ENCODE assay signal across 15 mouse cellular contexts in genomic region chr4:148274671-148275070, GRCm38 (mm10). TPM values are rescaled to one million over a fixed set of nuclear protein-coding genes. Genes with fewer than 3 reads are reported as not detected.
DNase-seq lines count a peak whose midpoint lies in the region; ATAC-seq lines count a peak whose summit lies in the region.
"Had no signal": no experiment of that assay in that cellular context is flagged by ENCODE, and none has a peak within 500 bp of the region (broad histone marks: within the 10 kb centered on the region; RNA-seq: fewer than 3 reads in every experiment).

No protein-coding gene starts in this region.

- H3K4me3 ChIP-seq in forebrain, embryonic 14.5 days (ENCODE audit: low read depth, low read length): no peak overlapping the region
- H3K4me3 ChIP-seq in forebrain, embryonic 16.5 days (replicated peaks; ENCODE audit: low read length): no peak overlapping the region
- H3K4me3 ChIP-seq: embryonic facial prominence, embryonic 10.5 days; embryonic facial prominence, embryonic 12.5 days; forebrain, embryonic 12.5 days had no signal

- peak; percentile 34 for DNase-seq in forebrain, embryonic 14.5 days (ENCODE audit: low spot score)
- DNase-seq in right cerebral cortex, postnatal 4 days: peak; percentile 63
- no peak for DNase-seq in right cerebral cortex, adult 2 months (ENCODE audit: low spot score in 2 of 2)
- DNase-seq in heart, adult 9 months (ENCODE audit: low spot score in 2 of 2): no peak
- DNase-seq: adrenal gland, adult 2 months; adrenal gland, postnatal 10 days; adrenal gland, postnatal 25 days; cerebellum, adult 11-12 months; cerebellum, adult 8-10 months; cerebellum, adult 9-11 months; forebrain, postnatal 0 days had no signal

- H3K36me3 ChIP-seq in forebrain, embryonic 14.5 days (ENCODE audit: control insufficient read depth, insufficient read depth, low read length): peaks cover 18% of the 10 kb centered on the region; the same call in 1 of the 2 replicates
- H3K36me3 ChIP-seq in forebrain, embryonic 16.5 days (ENCODE audit: control insufficient read depth, insufficient read depth): no peaks in the 10 kb centered on the region
- H3K36me3 ChIP-seq: embryonic facial prominence, embryonic 10.5 days; embryonic facial prominence, embryonic 12.5 days had no signal

- WGBS in forebrain, embryonic 14.5 days: 61% methylated on average over 3 of the region's 3 CpGs
- WGBS in forebrain, embryonic 16.5 days: 36% methylated on average over 3 of the region's 3 CpGs

- H3K27me3 ChIP-seq in forebrain, embryonic 14.5 days (replicated peaks; ENCODE audit: control insufficient read depth, insufficient read depth, low read length): peaks cover 18% of the 10 kb centered on the region
- H3K27me3 ChIP-seq in forebrain, embryonic 16.5 days (replicated peaks; ENCODE audit: control insufficient read depth, insufficient read depth, low read length): peaks cover 9% of the 10 kb centered on the region; the same call in 1 of the 2 replicates

- 0 out of 2 replicates have a peak overlapping the region, but pooled peaks have one; percentile 14 for H3K27ac ChIP-seq in forebrain, embryonic 14.5 days (ENCODE audit: low read depth, low read length)
- H3K27ac ChIP-seq in forebrain, embryonic 16.5 days (ENCODE audit: low read length): no peak overlapping the region
- H3K27ac ChIP-seq: embryonic facial prominence, embryonic 10.5 days; embryonic facial prominence, embryonic 12.5 days; forebrain, embryonic 12.5 days had no signal

- no peak overlapping the region for H3K4me2 ChIP-seq in forebrain, embryonic 14.5 days (ENCODE audit: low read length)
- no peak overlapping the region for H3K4me2 ChIP-seq in forebrain, embryonic 16.5 days (ENCODE audit: low read length)
- H3K4me2 ChIP-seq: embryonic facial prominence, embryonic 12.5 days; forebrain, embryonic 12.5 days had no signal

- H3K4me1 ChIP-seq in forebrain, embryonic 14.5 days (ENCODE audit: control insufficient read depth, insufficient read depth, low read length): peaks cover 13% of the 10 kb centered on the region; the same call in 1 of the 2 replicates
- peaks cover 38% of the 10 kb centered on the region for H3K4me1 ChIP-seq in forebrain, embryonic 16.5 days (replicated peaks; ENCODE audit: control insufficient read depth, insufficient read depth, low read length)
- H3K4me1 ChIP-seq: embryonic facial prominence, embryonic 12.5 days had no signal

- ATAC-seq in forebrain, embryonic 14.5 days: no peak
- no peak for ATAC-seq in forebrain, embryonic 16.5 days
- ATAC-seq: forebrain, postnatal 0 days had no signal

- H3K9ac ChIP-seq in forebrain, embryonic 14.5 days (ENCODE audit: low read length): no peak overlapping the region
- H3K9ac ChIP-seq in forebrain, embryonic 16.5 days (replicated peaks; ENCODE audit: low read depth, low read length): no peak overlapping the region
- H3K9ac ChIP-seq: embryonic facial prominence, embryonic 12.5 days; forebrain, embryonic 12.5 days; forebrain, postnatal 0 days had no signal

- H3K9me3 ChIP-seq in forebrain, embryonic 14.5 days (replicated peaks; ENCODE audit: control insufficient read depth, low read length): no peaks in the 10 kb centered on the region
- no peaks in the 10 kb centered on the region for H3K9me3 ChIP-seq in forebrain, embryonic 16.5 days (ENCODE audit: control insufficient read depth, low read length)
- H3K9me3 ChIP-seq: embryonic facial prominence, embryonic 10.5 days; embryonic facial prominence, embryonic 12.5 days; forebrain, embryonic 12.5 days had no signal

RNA-seq across cellular contexts. Expression of gene Disp3, which starts 13.1 kb away (rescaled TPM):
- 7.2 and 9.5 TPM in 2 replicates for polyA plus RNA-seq in forebrain, embryonic 14.5 days (2014; fragmentation: Nextera tagmentation; extraction: Ambion mirVana)
- polyA plus RNA-seq in forebrain, embryonic 16.5 days (2015; fragmentation: Nextera tagmentation; extraction: Ambion mirVana): 11.8 and 12.2 TPM in 2 replicates

Comparison
In these comparisons a context has a peak if more than half of its experiments do, and no peak if none do; other contexts are left out.
1. DNase-seq: peak in forebrain, embryonic 14.5 days (single experiment) and right cerebral cortex, postnatal 4 days (single experiment); none in right cerebral cortex, adult 2 months (0 of 2) and heart, adult 9 months (0 of 2).